Mouse (Mus musculus): ENCODE results near the gene Sh2d1a. TPM values are rescaled to one million over a fixed set of nuclear protein-coding genes. Genes with fewer than 3 reads are reported as not detected.

Sh2d1a gene
- polyA plus RNA-seq, 1 experiment from 2014 or later = 17.9 TPM

DNA sequence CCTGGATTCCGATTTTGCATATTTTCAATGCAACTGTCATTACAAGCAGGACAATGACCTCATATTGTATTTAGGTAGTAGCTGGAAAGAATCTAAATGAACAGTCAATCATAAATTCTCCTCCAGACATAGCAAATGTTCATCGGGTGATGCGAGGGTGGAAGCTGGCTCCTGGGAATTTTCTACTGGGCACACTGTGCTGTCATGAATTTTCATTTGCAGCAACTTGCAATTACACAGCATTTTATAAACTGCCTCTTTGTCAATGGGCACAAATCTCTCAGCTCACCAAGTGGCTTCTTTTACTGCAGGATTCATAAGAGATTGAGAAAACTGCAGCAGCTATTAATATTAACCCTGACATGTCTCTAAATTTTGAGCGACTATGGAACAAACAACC, 28.4 kb downstream of the Sh2d1a start:
- 70% methylated on average over 4 of the region's 4 CpGs for WGBS
- Histone ChIP-seq H3K4me2 (ENCODE audit: low read depth, low read length) (no peak overlapping the region), H3K36me3 (ENCODE audit: control insufficient read depth, insufficient read depth) (no peaks in the 10 kb centered on the region), H3K27me3 (ENCODE audit: control insufficient read depth, insufficient read depth, low read length) (no peaks in the 10 kb centered on the region), H3K9me3 (replicated peaks; ENCODE audit: control insufficient read depth, low read length) (no peaks in the 10 kb centered on the region), H3K4me1 (ENCODE audit: control insufficient read depth, insufficient read depth, low read length) (no peaks in the 10 kb centered on the region), H3K27ac (ENCODE audit: low read length) (no peak overlapping the region), H3K4me3 (ENCODE audit: low read length) (no peak overlapping the region), H3K9ac (ENCODE audit: low read length) (no peak overlapping the region)
- ATAC-seq (replicated peaks; ENCODE audit: extremely low read depth, insufficient read depth, low FRiP score) = no peak

DNA sequence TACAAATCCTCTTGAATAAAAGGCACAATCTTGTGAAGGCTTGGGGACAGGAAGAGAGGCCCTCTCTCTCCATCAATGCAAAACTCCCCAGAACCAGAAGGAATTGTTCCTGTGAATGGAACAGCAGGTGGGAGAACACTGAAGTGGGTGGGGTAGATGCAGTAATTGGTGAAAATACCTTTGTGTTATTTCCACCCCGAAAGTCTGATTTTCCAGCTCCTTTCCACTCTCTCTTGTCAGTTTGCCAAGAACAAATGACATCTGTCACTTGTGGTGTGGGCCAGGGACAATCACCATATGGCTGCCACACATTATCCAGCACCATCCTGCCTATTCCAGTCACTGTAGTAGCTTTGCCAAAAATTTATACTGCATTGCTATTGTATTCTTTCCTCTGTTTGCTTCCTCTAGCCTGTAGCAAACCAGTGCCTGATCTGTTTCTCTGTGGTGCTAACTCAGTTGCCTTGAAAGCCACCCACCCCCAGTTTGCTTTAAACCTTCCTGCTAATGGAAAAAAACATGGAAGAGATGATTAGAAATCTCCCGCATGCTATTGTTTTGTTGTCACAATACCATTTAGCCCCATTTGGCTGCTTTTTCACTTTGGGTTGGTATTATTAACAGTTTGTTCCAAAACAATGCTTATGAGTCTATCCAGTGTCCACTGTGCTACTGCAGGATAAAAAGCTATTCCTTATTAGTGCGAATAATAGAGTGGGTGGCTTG, 37.9 kb downstream of the Sh2d1a start:
- Histone ChIP-seq H3K27ac (ENCODE audit: low read length) (peak overlapping the region; percentile 32; the same call in 1 of the 2 replicates), H3K4me2 (ENCODE audit: low read depth, low read length) (peak overlapping the region; percentile 53), H3K27me3 (ENCODE audit: control insufficient read depth, insufficient read depth, low read length) (no peaks in the 10 kb centered on the region), H3K4me3 (ENCODE audit: low read length) (peak overlapping the region; percentile 35), H3K4me1 (ENCODE audit: control insufficient read depth, insufficient read depth, low read length) (peaks cover 4% of the 10 kb centered on the region; the same call in 1 of the 2 replicates), H3K9me3 (replicated peaks; ENCODE audit: control insufficient read depth, low read length) (no peaks in the 10 kb centered on the region), H3K36me3 (ENCODE audit: control insufficient read depth, insufficient read depth) (no peaks in the 10 kb centered on the region), H3K9ac (ENCODE audit: low read length) (peak overlapping the region; percentile 55; the same call in 1 of the 2 replicates)
- 0 out of 2 replicates have a peak, but pooled peaks have one; percentile 28 for ATAC-seq (replicated peaks; ENCODE audit: extremely low read depth, insufficient read depth, low FRiP score)
- 29% methylated on average over 3 of the region's 3 CpGs for WGBS

DNA sequence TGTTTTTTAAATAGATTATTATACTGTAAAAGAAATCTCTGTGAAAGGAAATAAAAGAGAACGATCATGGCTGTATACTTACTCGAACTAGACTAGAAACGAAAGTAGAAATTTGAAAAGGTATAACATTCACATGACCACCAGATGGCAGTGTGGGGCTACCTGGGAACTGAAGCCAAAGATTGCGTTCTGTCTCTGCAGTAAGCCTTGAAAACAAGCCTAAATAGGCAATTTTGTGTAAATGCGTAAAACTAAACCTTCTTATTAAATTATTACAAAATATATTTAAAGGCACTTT, 38.5 kb downstream of the Sh2d1a start:
- Histone ChIP-seq H3K27me3 (ENCODE audit: control insufficient read depth, insufficient read depth, low read length) (no peaks in the 10 kb centered on the region), H3K36me3 (ENCODE audit: control insufficient read depth, insufficient read depth) (no peaks in the 10 kb centered on the region), H3K4me2 (ENCODE audit: low read depth, low read length) (peak overlapping the region; percentile 53), H3K4me3 (ENCODE audit: low read length) (peak overlapping the region; percentile 35), H3K4me1 (ENCODE audit: control insufficient read depth, insufficient read depth, low read length) (peaks cover 4% of the 10 kb centered on the region; the same call in 1 of the 2 replicates), H3K9me3 (replicated peaks; ENCODE audit: control insufficient read depth, low read length) (no peaks in the 10 kb centered on the region), H3K9ac (ENCODE audit: low read length) (peak overlapping the region; percentile 55; the same call in 1 of the 2 replicates), H3K27ac (ENCODE audit: low read length) (no peak overlapping the region)
- peak; percentile 69 for ATAC-seq (replicated peaks; ENCODE audit: extremely low read depth, insufficient read depth, low FRiP score)
- WGBS = 32% methylated on average over 5 of the region's 5 CpGs

DNA sequence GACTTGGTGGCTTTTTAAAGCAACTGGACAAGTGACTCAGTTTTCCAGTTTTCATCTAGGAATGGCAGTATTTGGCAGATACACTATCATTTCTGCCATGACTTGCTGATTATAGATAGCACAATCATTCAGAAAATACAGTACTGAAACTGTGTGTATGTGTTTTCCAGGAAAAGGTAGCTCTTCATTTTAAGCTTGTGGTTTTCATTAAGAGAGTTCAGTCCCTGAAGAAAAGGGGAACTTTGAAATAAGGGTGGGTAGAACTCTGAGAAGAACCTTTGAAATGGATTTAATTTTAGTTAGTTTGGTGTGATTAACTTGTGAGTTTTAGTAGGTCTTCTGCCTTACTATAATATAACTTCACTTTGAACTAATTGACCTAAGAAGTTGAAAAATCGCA, 42.8 kb downstream of the Sh2d1a start:
- 78% methylated on average over 1 of the region's 1 CpGs for WGBS
- no peak overlapping the region for H3K4me3 ChIP-seq (ENCODE audit: low read length)
- peaks cover 3% of the 10 kb centered on the region; the same call in 1 of the 2 replicates for H3K4me1 ChIP-seq (ENCODE audit: control insufficient read depth, insufficient read depth, low read length)
- H3K27ac ChIP-seq (ENCODE audit: low read length) = no peak overlapping the region
- H3K27me3 ChIP-seq (ENCODE audit: control insufficient read depth, insufficient read depth, low read length) = no peaks in the 10 kb centered on the region
- no peaks in the 10 kb centered on the region for H3K9me3 ChIP-seq (replicated peaks; ENCODE audit: control insufficient read depth, low read length)
- no peaks in the 10 kb centered on the region for H3K36me3 ChIP-seq (ENCODE audit: control insufficient read depth, insufficient read depth)
- no peak overlapping the region for H3K4me2 ChIP-seq (ENCODE audit: low read depth, low read length)
- H3K9ac ChIP-seq (ENCODE audit: low read length) = no peak overlapping the region
- no peak for ATAC-seq (replicated peaks; ENCODE audit: extremely low read depth, insufficient read depth, low FRiP score)

DNA sequence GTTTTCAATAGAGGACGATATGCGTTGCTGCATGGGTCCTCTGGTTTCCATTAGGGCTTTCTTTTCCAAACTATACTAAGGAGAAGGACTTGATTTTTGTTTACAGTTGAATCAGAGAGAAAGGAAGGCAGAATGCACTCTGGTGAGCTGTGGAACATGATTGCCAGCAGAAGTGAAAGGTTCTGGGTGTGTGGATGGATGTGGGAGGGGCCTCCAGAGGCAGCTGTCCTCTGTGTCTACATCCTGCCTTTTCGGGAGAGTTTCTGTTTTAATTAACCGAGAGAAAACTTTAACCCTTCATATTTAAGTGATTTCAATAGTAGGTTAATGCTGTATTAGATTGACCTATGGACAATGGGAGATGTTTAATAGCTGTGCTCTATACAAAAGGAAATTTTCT, 46.3 kb downstream of the Sh2d1a start:
- Histone ChIP-seq H3K27ac (ENCODE audit: low read length) (no peak overlapping the region), H3K9ac (ENCODE audit: low read length) (no peak overlapping the region), H3K4me2 (ENCODE audit: low read depth, low read length) (no peak overlapping the region), H3K36me3 (ENCODE audit: control insufficient read depth, insufficient read depth) (no peaks in the 10 kb centered on the region), H3K4me1 (ENCODE audit: control insufficient read depth, insufficient read depth, low read length) (no peaks in the 10 kb centered on the region), H3K9me3 (replicated peaks; ENCODE audit: control insufficient read depth, low read length) (no peaks in the 10 kb centered on the region), H3K27me3 (ENCODE audit: control insufficient read depth, insufficient read depth, low read length) (no peaks in the 10 kb centered on the region), H3K4me3 (ENCODE audit: low read length) (no peak overlapping the region)
- no peak for ATAC-seq (replicated peaks; ENCODE audit: extremely low read depth, insufficient read depth, low FRiP score)
- 66% methylated on average over 4 of the region's 4 CpGs for WGBS

DNA sequence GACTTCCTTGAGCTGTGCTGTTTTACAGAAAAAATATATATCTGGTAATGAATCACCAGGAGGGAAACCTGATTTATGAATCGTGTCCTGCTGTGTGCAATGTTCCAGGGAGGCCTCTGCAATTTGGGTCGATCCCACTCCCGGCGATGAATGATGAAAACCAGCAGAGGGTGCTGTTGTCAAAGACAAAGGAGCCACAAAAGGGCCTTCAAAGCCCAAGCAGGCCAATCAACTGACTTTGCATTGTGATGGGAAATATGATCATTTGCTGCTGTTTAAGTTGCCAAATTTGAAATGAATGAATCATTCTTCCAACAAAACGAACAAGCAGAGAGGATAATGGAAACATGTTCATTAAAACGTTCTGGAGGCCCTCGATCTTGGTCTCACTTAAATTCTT, 55.0 kb downstream of the Sh2d1a start:
- Histone ChIP-seq H3K36me3 (ENCODE audit: control insufficient read depth, insufficient read depth) (no peaks in the 10 kb centered on the region), H3K27ac (ENCODE audit: low read length) (no peak overlapping the region), H3K4me3 (ENCODE audit: low read length) (no peak overlapping the region), H3K9me3 (replicated peaks; ENCODE audit: control insufficient read depth, low read length) (no peaks in the 10 kb centered on the region), H3K4me2 (ENCODE audit: low read depth, low read length) (no peak overlapping the region), H3K9ac (ENCODE audit: low read length) (no peak overlapping the region), H3K27me3 (ENCODE audit: control insufficient read depth, insufficient read depth, low read length) (no peaks in the 10 kb centered on the region), H3K4me1 (ENCODE audit: control insufficient read depth, insufficient read depth, low read length) (no peaks in the 10 kb centered on the region)
- 24% methylated on average over 7 of the region's 7 CpGs for WGBS
- ATAC-seq (replicated peaks; ENCODE audit: extremely low read depth, insufficient read depth, low FRiP score) = no peak

DNA sequence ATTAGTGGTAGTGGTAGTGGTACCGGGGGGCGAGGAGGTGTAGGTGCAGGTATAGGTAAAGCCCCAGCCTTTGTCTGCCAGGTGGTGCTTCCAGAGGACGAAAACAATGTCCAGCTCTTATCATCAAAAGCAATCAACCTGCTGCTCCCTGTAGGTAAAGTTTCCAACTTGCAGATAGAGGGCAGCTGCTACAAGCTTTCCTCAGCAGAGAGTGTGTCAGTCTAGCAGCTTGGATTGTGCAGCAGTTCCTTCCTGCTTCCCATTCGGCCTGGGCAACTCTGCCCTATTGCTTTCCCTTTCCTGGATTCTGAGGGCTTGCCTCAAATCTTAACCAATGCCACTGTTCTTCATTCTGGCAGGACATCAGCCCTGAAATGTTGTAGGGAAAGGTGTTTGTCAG, 56.4 kb downstream of the Sh2d1a start:
- H3K27me3 ChIP-seq (ENCODE audit: control insufficient read depth, insufficient read depth, low read length) = no peaks in the 10 kb centered on the region
- no peaks in the 10 kb centered on the region for H3K9me3 ChIP-seq (replicated peaks; ENCODE audit: control insufficient read depth, low read length)
- 54% methylated on average over 4 of the region's 4 CpGs for WGBS
- H3K27ac ChIP-seq (ENCODE audit: low read length) = no peak overlapping the region
- no peaks in the 10 kb centered on the region for H3K4me1 ChIP-seq (ENCODE audit: control insufficient read depth, insufficient read depth, low read length)
- no peak for ATAC-seq (replicated peaks; ENCODE audit: extremely low read depth, insufficient read depth, low FRiP score)
- no peaks in the 10 kb centered on the region for H3K36me3 ChIP-seq (ENCODE audit: control insufficient read depth, insufficient read depth)
- H3K4me2 ChIP-seq (ENCODE audit: low read depth, low read length) = no peak overlapping the region
- no peak overlapping the region for H3K9ac ChIP-seq (ENCODE audit: low read length)
- no peak overlapping the region for H3K4me3 ChIP-seq (ENCODE audit: low read length)

Other genes starting within 250 kb of the Sh2d1a start
- gene Tex13c2, start 12.8 kb upstream of the Sh2d1a start, polyA plus RNA-seq (2015; fragmentation: Nextera tagmentation; extraction: Ambion mirVana) = not detected in 2 replicates

Measured in heart, embryonic 16.5 days (tissue).